Comparison of ENCODE assay signal across 10 mouse cellular contexts in genomic region chr4:98789861-98790311, GRCm38 (mm10). TPM values are rescaled to one million over a fixed set of nuclear protein-coding genes. Genes with fewer than 3 reads are reported as not detected.
DNase-seq lines count a peak whose midpoint lies in the region; ATAC-seq lines count a peak whose summit lies in the region.
"Had no signal": no experiment of that assay in that cellular context is flagged by ENCODE, and none has a peak within 500 bp of the region (broad histone marks: within the 10 kb centered on the region; RNA-seq: fewer than 3 reads in every experiment).

No protein-coding gene starts in this region.

- WGBS in heart, embryonic 10.5 days, result 5% methylated on average over 10 of the region's 10 CpGs
- 8% methylated on average over 10 of the region's 10 CpGs for WGBS in forebrain, embryonic 13.5 days
- 4% methylated on average over 10 of the region's 10 CpGs for WGBS in kidney, embryonic 15.5 days

- no peak for DNase-seq in heart, embryonic 10.5 days (ENCODE audit: low spot score)
- no peak for DNase-seq in heart, adult 11 months
- DNase-seq in lung, postnatal 4 days, result peak; percentile 21 to 43
- DNase-seq in spleen, postnatal 14 days (ENCODE audit: low spot score in 2 of 2), result no peak
- DNase-seq in gastrocnemius, adult 18-20 months (ENCODE audit: low spot score), result no peak

- H3K36me3 ChIP-seq in heart, embryonic 10.5 days, result no peaks in the 10 kb centered on the region
- H3K36me3 ChIP-seq in forebrain, embryonic 13.5 days (ENCODE audit: poor library complexity, severe bottlenecking), result no peaks in the 10 kb centered on the region
- H3K36me3 ChIP-seq in kidney, embryonic 15.5 days, result 0 out of 2 replicates have a peak, but pooled peaks cover 2% of the 10 kb centered on the region

- peak overlapping the region; percentile 57 for H3K4me2 ChIP-seq in forebrain, embryonic 13.5 days
- H3K4me2 ChIP-seq in kidney, embryonic 15.5 days, result peak overlapping the region; percentile 59

- peak overlapping the region; percentile 63 for H3K27ac ChIP-seq in heart, embryonic 10.5 days
- H3K27ac ChIP-seq in forebrain, embryonic 13.5 days, result no peak overlapping the region
- peak overlapping the region; percentile 57 for H3K27ac ChIP-seq in kidney, embryonic 15.5 days

- H3K4me1 ChIP-seq in heart, embryonic 10.5 days, result peaks cover 13% of the 10 kb centered on the region
- peaks cover 20% of the 10 kb centered on the region for H3K4me1 ChIP-seq in forebrain, embryonic 13.5 days
- peaks cover 18% of the 10 kb centered on the region for H3K4me1 ChIP-seq in kidney, embryonic 15.5 days

- peak; percentile 76 for ATAC-seq in forebrain, embryonic 13.5 days
- peak; percentile 66 for ATAC-seq in kidney, embryonic 15.5 days (replicated peaks; ENCODE audit: low FRiP score)
- ATAC-seq in granulocyte monocyte progenitor cell, adult 5-6 weeks (replicated peaks; ENCODE audit: poor library complexity, severe bottlenecking), result no peak

- 0 out of 2 replicates have a peak overlapping the region, but pooled peaks have one; percentile 34 for H3K9ac ChIP-seq in forebrain, embryonic 13.5 days
- 0 out of 2 replicates have a peak overlapping the region, but pooled peaks have one; percentile 14 for H3K9ac ChIP-seq in kidney, embryonic 15.5 days

- H3K27me3 ChIP-seq in heart, embryonic 10.5 days (ENCODE audit: insufficient read depth, poor library complexity, severe bottlenecking), result peaks cover 17% of the 10 kb centered on the region
- H3K27me3 ChIP-seq in forebrain, embryonic 13.5 days, result no peaks in the 10 kb centered on the region
- H3K27me3 ChIP-seq in kidney, embryonic 15.5 days, result no peaks in the 10 kb centered on the region

- H3K9me3 ChIP-seq in heart, embryonic 10.5 days, result no peaks in the 10 kb centered on the region
- H3K9me3 ChIP-seq in forebrain, embryonic 13.5 days (replicated peaks), result no peaks in the 10 kb centered on the region
- no peaks in the 10 kb centered on the region for H3K9me3 ChIP-seq in kidney, embryonic 15.5 days (replicated peaks)

- peak overlapping the region; percentile 54 for H3K4me3 ChIP-seq in heart, embryonic 10.5 days
- peak overlapping the region; percentile 32 for H3K4me3 ChIP-seq in forebrain, embryonic 13.5 days
- H3K4me3 ChIP-seq in kidney, embryonic 15.5 days (replicated peaks), result peak overlapping the region; percentile 31
- H3K4me3 ChIP-seq: erythroblast, embryonic 14.5 days had no signal

RNA-seq across cellular contexts. Expression of gene Kank4, which starts 27.5 kb away (rescaled TPM):
- 0.34 and 0.60 TPM in 2 replicates for polyA plus RNA-seq in heart, embryonic 10.5 days (2016; fragmentation: Nextera tagmentation; extraction: Ambion mirVana)
- 0.19 and 0.38 TPM in 2 replicates for polyA plus RNA-seq in forebrain, embryonic 13.5 days (2015; fragmentation: Nextera tagmentation; extraction: Ambion mirVana)
- polyA plus RNA-seq in kidney, embryonic 15.5 days (2015; fragmentation: Nextera tagmentation; extraction: Ambion mirVana), result 2.0 and 2.1 TPM in 2 replicates
- total RNA-seq in granulocyte monocyte progenitor cell, adult 5-6 weeks (2014; fragmentation: Nextera tagmentation), result not detected in 2 replicates
- total RNA-seq in granulocyte monocyte progenitor cell, adult 5-6 weeks (2017), result not detected in 2 replicates
- 1 to 10 TPM; 1.0 to 1.7 TPM for total RNA-seq in gastrocnemius, adult 18-20 months (2021)
- polyA plus RNA-seq: erythroblast, embryonic 14.5 days had no signal

RNA-seq across cellular contexts. Expression of gene I0C0044D17Rik, which starts 33.8 kb away (rescaled TPM):
- polyA plus RNA-seq in heart, embryonic 10.5 days (2016; fragmentation: Nextera tagmentation; extraction: Ambion mirVana), result not detected in 2 replicates
- polyA plus RNA-seq in forebrain, embryonic 13.5 days (2015; fragmentation: Nextera tagmentation; extraction: Ambion mirVana), result not detected in 2 replicates
- polyA plus RNA-seq in kidney, embryonic 15.5 days (2015; fragmentation: Nextera tagmentation; extraction: Ambion mirVana), result not detected in 2 replicates
- not detected in 2 replicates for total RNA-seq in granulocyte monocyte progenitor cell, adult 5-6 weeks (2014; fragmentation: Nextera tagmentation)
- total RNA-seq in granulocyte monocyte progenitor cell, adult 5-6 weeks (2017), result not detected in 2 replicates
- total RNA-seq in gastrocnemius, adult 18-20 months (2021), result not detected
- polyA plus RNA-seq: erythroblast, embryonic 14.5 days; spleen, adult 2 months had no signal

Comparison
In these comparisons a context has a peak if more than half of its experiments do, and no peak if none do; other contexts are left out.
1. DNase-seq: peak in lung, postnatal 4 days (2 of 2); none in heart, embryonic 10.5 days (single experiment), heart, adult 11 months (single experiment), spleen, postnatal 14 days (0 of 2) and gastrocnemius, adult 18-20 months (single experiment).
2. Peak in every context shown above with its lines, with median percentiles within 50 percentile points of each other: H3K4me3 ChIP-seq.